Mouse (Mus musculus) neural tube, embryonic 11.5 days (tissue): Measurements from ENCODE around the gene Grb10. TPM values are rescaled to one million over a fixed set of nuclear protein-coding genes. Genes with fewer than 3 reads are reported as not detected.

ENCODE experiments used
- ATAC-seq: fragments of 200-750 bp; cut with Nextera tagmentation; 2 replicates; pipeline ENCODE4 v1.8.0; 2017; ENCODE audit warnings: moderate number of reproducible peaks, mild to moderate bottlenecking, moderate TSS enrichment, moderate library complexity; ENCODE audit not compliant: insufficient read depth, low FRiP score, low TSS enrichment
- DNase-seq: peaks from one replicate; pipeline ENCODE4 v3.0.0-alpha.2; 2015; ENCODE audit warnings: low spot score
- H3K27ac ChIP-seq: fragments of 300-500 bp; sonication (generic); 2 replicates; pipeline ENCODE4 v1.5.1; 2014; ENCODE audit warnings: low read depth, mild to moderate bottlenecking, low read length
- H3K27me3 ChIP-seq: fragments of 300-500 bp; sonication (generic); 2 replicates; pipeline ENCODE4 v1.6.1; 2014; ENCODE audit warnings: mild to moderate bottlenecking, low read length, mixed read lengths; ENCODE audit not compliant: control insufficient read depth, insufficient read depth
- H3K36me3 ChIP-seq: fragments of 300-500 bp; sonication (generic); 2 replicates; pipeline ENCODE4 v1.6.1; 2014; ENCODE audit warnings: mild to moderate bottlenecking, low read length, moderate library complexity, mixed read lengths; ENCODE audit not compliant: control insufficient read depth, insufficient read depth
- H3K4me1 ChIP-seq: fragments of 300-500 bp; sonication (generic); 2 replicates; pipeline ENCODE4 v1.6.1; 2014; ENCODE audit warnings: low read length, mixed read lengths; ENCODE audit not compliant: control insufficient read depth, insufficient read depth
- H3K4me2 ChIP-seq: fragments of 300-500 bp; sonication (generic); 2 replicates; pipeline ENCODE4 v1.6.1; 2014; ENCODE audit warnings: low read depth, mild to moderate bottlenecking, moderate library complexity
- H3K4me3 ChIP-seq: fragments of 300-500 bp; sonication (generic); 2 replicates; pipeline ENCODE4 v1.5.1; 2014; ENCODE audit warnings: low read depth, low read length
- H3K9ac ChIP-seq: fragments of 300-500 bp; sonication (generic); 2 replicates; pipeline ENCODE4 v1.6.1; 2014; ENCODE audit warnings: mild to moderate bottlenecking, low read length
- H3K9me3 ChIP-seq: fragments of 300-500 bp; sonication (generic); 2 replicates; pipeline ENCODE4 v1.6.1; 2016; ENCODE audit warnings: low read length; ENCODE audit not compliant: control insufficient read depth
- whole genome bisulfite sequencing: fragments of 180-500 bp; shearing (Covaris S2); extraction: QIAGEN DNeasy Blood & Tissue Kit; methylation state at CpG from one replicate; pipeline ENCODE4 v1.1.7; 2014; 5-methylcytosine and 5-hydroxymethylcytosine counted together
- polyA plus RNA-seq: library from polyadenylated mRNA; unstranded; fragments of >200 nt; fragmentation: Nextera tagmentation; extraction: Ambion mirVana; gene quantifications from 2 replicates; pipeline ENCODE4 v1.2.1, GENCODE M21; 2014

Gene Grb10
- polyA plus RNA-seq, 1 experiment from 2014 or later: 181 TPM

DNA sequence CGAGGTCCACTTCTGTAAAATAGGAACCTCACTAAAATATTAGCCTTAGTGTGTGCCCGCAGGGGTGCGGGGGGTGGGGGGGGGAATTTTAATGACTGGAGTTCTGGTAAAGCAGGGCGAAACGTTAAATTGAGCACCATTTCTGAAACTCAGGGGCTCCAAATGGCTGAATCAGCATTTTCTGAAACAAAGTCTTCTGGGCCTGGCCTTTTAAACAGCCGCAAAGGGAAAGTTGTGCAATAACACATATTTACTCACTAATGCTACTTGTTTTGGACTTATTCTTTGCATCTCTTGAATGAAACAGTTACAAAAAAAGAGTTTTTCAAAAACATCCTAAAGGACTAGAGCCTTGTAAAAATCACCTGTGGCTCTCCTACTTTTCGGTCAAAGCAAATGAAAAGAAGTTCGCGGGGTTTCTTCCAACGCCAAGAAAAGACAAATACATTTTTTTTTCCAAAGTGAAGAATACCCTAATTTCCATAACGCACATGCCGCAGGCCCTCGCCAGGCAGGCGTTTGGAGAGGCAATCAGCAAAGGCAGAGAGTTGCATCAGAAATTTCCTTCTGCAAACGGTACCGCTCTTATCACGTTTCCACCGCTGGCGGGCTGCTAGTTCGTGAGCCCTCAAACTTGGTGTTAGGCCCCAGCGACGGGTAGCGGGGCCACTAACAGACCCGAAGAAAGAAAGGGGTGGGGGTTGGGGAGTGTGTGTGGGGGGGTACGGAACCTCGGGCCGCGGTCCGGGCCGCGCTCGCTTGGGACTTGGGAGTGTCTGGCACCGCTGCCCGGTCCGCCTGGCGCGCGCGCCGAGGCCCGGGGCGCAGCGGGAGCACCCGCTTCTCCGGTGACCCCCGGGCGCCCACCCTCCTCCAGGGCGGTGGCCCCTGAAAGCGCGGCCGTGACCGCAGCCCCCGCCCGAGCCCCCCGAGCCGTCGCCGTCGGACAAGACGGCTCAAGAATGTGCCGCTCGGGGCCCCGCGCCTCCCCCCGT lies 2.3 kb downstream of the Grb10 start:
- H3K27me3 ChIP-seq: peaks cover 90% of the 10 kb centered on the region
- WGBS: 3% methylated on average over 57 of the region's 65 CpGs
- no peaks in the 10 kb centered on the region for H3K9me3 ChIP-seq
- no peaks in the 10 kb centered on the region for H3K36me3 ChIP-seq
- H3K9ac ChIP-seq: peak overlapping the region; percentile 93
- H3K4me3 ChIP-seq: peak overlapping the region; percentile 75
- peak; percentile 38 for DNase-seq
- peak overlapping the region; percentile 31 for H3K4me2 ChIP-seq
- peak overlapping the region; percentile 88 for H3K27ac ChIP-seq
- ATAC-seq: peak; percentile 8
- no peaks in the 10 kb centered on the region for H3K4me1 ChIP-seq

DNA sequence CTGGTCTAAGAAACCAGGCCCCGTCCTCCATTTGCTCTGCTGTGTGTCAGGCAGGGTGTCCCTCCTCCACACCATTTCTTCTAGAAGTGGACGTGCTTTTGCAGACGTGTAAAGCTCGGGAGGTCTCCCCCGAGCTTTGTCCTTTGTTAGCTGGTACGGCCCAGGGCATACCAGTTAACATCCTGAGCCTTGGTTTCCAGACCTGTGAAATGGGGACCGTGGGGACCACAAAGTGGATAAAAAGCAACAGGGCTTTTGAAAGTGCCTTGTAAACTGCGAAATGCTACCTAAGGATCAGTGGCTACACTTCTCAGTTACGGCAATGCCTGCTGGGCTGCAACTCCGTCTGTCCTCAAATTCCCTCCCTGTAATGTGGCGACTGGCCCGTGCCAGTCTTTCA lies 3.2 kb downstream of the Grb10 start:
- peak; percentile 44 for DNase-seq
- ATAC-seq: no peak
- Histone ChIP-seq H3K36me3 (no peaks in the 10 kb centered on the region), H3K27ac (no peak overlapping the region), H3K4me1 (no peaks in the 10 kb centered on the region), H3K4me2 (peak overlapping the region; percentile 31), H3K9ac (peak overlapping the region; percentile 93), H3K9me3 (no peaks in the 10 kb centered on the region), H3K4me3 (peak overlapping the region; percentile 75), H3K27me3 (peaks cover 90% of the 10 kb centered on the region)
- WGBS: 3% methylated on average over 12 of the region's 12 CpGs

DNA sequence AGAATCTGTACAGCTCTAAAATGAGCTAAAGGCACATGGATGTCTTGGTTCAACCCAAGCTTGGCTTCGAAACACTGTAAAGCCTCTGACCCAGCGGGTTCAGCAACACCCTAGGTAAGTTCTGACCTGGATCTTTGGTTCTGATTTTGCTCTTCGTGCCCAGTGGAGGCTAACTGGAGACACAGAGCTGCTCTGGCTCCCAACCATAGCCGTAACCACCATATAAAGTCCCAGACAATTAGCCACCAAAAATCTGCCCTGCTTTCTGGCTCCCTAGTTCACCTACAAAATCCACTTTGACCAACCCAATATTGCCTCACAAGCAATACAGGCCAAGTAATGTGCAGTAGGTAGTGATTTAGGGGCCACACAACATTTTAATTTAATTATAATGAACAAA lies 3.7 kb downstream of the Grb10 start:
- DNase-seq: peak; percentile 25
- no peaks in the 10 kb centered on the region for H3K9me3 ChIP-seq
- no peaks in the 10 kb centered on the region for H3K4me1 ChIP-seq
- H3K36me3 ChIP-seq: no peaks in the 10 kb centered on the region
- H3K9ac ChIP-seq: peak overlapping the region; percentile 93
- peak overlapping the region; percentile 75 for H3K4me3 ChIP-seq
- no peak for ATAC-seq
- peak overlapping the region; percentile 31 for H3K4me2 ChIP-seq
- peaks cover 90% of the 10 kb centered on the region for H3K27me3 ChIP-seq
- 44% methylated on average over 4 of the region's 4 CpGs for WGBS
- no peak overlapping the region for H3K27ac ChIP-seq

DNA sequence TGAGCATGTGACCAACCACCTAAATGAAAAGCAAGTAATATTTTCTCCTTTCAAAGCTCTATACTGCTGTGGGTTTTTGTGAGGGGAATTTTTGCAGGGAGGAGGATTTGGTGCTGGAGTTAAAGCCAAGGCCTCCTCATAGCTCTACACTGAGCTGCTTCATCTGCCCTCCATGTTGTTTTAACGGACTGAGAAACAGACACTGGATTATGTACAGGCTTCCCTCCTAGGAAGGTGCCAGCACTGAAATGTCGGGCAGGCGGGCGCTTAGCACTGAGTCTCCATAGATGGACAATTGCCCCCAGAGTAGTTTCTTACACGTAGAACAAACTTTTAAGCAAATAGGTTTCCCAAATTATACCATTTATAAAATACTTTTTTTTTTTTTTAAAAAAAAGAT lies 4.1 kb downstream of the Grb10 start:
- peak overlapping the region; percentile 31 for H3K4me2 ChIP-seq
- H3K9ac ChIP-seq: peak overlapping the region; percentile 93
- no peak overlapping the region for H3K27ac ChIP-seq
- DNase-seq: no peak
- no peak for ATAC-seq
- no peaks in the 10 kb centered on the region for H3K4me1 ChIP-seq
- peaks cover 90% of the 10 kb centered on the region for H3K27me3 ChIP-seq
- no peaks in the 10 kb centered on the region for H3K9me3 ChIP-seq
- 22% methylated on average over 5 of the region's 5 CpGs for WGBS
- peak overlapping the region; percentile 75 for H3K4me3 ChIP-seq
- H3K36me3 ChIP-seq: no peaks in the 10 kb centered on the region

DNA sequence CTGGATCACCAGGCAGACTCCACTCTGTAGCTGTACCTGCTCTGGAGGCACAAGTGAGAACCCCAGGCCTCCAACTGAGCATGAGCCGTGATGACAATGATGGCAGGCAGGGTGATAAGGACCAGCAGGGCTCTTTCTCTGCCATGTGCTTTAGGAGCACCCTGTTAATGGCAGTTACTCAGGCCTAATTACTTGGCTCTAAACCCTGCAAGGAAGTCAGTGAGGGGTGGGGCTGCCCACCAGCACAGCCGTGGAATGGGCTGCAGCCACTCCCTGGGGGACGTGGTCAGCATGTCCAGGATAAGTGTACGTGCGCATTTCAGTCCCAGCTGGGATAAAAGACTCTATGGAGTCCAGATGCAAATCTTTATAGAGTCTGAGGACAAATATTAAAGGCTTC lies 5.7 kb downstream of the Grb10 start:
- Histone ChIP-seq H3K4me3 (no peak overlapping the region), H3K27me3 (peaks cover 92% of the 10 kb centered on the region), H3K4me2 (peak overlapping the region; percentile 33), H3K9me3 (0 out of 2 replicates have a peak, but pooled peaks cover 4% of the 10 kb centered on the region), H3K36me3 (peaks cover 3% of the 10 kb centered on the region), H3K27ac (no peak overlapping the region), H3K4me1 (no peaks in the 10 kb centered on the region), H3K9ac (no peak overlapping the region)
- WGBS: 32% methylated on average over 5 of the region's 5 CpGs
- DNase-seq: no peak
- ATAC-seq: no peak

DNA sequence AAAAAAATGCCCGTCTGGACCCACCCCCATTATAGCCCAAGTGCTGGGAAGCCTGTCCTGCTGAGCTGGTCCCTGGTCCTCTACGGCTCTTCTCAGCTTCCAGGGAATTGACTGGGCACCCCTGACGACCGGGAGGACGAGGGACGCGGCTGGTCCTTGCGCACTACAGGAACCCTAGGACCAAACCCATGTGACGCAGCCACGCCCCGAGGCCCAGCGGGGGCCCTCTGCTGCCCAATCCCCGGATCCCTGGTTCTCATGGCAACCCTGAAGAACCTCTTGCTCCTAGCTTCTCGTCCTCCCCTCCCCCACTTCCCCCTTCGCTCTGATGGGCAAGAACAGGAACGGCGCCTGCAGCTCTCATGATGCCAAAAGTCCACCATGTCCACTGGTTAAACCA lies 11.8 kb downstream of the Grb10 start:
- DNase-seq (peak; percentile 21), ATAC-seq (peak; percentile 18; the same call in 1 of the 2 replicates)
- peaks cover 17% of the 10 kb centered on the region for H3K36me3 ChIP-seq
- H3K4me1 ChIP-seq: no peaks in the 10 kb centered on the region
- peak overlapping the region; percentile 23 for H3K4me3 ChIP-seq
- H3K9me3 ChIP-seq: peaks cover 24% of the 10 kb centered on the region
- no peak overlapping the region for H3K9ac ChIP-seq
- no peak overlapping the region for H3K27ac ChIP-seq
- peaks cover 83% of the 10 kb centered on the region for H3K27me3 ChIP-seq
- peak overlapping the region; percentile 45 for H3K4me2 ChIP-seq
- WGBS: 57% methylated on average over 16 of the region's 17 CpGs

DNA sequence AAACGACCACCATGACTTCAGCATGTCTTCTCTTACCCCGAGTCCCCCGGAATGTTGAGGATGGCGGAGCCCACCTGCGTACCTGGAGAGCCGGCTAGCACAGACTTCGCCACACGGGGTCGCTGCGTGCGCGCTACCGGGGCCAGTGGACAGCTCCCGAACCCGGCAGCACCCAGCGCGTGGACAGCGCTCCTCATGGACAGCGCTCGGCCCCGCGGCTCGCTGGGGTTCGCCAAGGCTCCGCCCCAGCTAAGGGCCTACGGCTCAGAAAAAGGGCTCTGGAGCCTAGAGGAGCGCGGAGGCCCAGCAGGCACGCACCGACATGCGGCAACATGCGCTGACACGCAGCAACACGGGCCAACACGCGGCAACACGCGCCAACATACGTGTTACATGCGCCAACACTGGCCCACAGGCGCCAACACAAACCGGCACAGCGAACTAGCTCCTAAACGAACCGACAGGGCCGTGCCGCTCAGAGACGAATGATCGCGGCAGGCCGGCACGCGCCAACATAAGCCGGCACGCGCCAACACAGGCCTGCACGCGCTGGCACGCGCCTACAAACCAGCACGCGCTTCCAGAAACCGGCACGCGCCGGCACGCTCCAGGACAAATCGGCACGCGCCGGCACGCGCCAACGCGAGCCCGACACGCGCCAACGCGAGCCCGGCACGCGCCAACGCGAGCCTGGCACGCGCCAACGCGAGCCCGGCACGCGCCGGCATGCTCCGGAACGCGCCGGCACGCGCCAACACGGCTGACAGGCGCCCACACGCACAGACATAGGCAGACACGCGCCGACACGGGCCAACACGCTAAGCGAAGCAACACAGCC lies 12.5 kb downstream of the Grb10 start:
- Histone ChIP-seq H3K4me1 (no peaks in the 10 kb centered on the region), H3K36me3 (peaks cover 19% of the 10 kb centered on the region), H3K4me2 (peak overlapping the region; percentile 45), H3K27me3 (peaks cover 81% of the 10 kb centered on the region), H3K9me3 (peaks cover 24% of the 10 kb centered on the region), H3K9ac (no peak overlapping the region), H3K27ac (no peak overlapping the region), H3K4me3 (peak overlapping the region; percentile 23)
- ATAC-seq (peak; percentile 89), DNase-seq (peak; percentile 80)
- 44% methylated on average over 108 of the region's 108 CpGs for WGBS

DNA sequence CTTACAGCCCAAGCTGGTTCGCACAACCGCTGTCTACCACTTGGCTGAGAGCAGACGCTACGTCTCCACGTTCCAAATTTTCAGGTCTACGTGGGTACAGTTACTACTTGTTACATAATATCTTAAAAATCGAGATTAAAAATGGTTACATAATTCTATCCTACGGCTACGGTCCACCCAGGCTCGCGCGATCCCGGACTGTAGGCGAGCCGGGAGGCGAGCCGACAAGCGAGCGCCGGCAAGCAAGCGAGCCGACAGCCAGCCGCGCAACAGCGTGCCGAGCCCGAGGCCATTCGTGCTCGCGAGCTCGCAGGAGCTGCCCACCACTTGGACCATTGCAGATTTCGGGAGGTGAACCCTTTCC lies 13.1 kb downstream of the Grb10 start:
- no peak for DNase-seq
- H3K4me3 ChIP-seq: no peak overlapping the region
- 67% methylated on average over 32 of the region's 32 CpGs for WGBS

More for the DNA sequence above, 13.1 kb downstream of the Grb10 start:
- no peaks in the 10 kb centered on the region for H3K4me1 ChIP-seq
- H3K9me3 ChIP-seq: peaks cover 24% of the 10 kb centered on the region
- peak overlapping the region; percentile 45 for H3K4me2 ChIP-seq
- H3K36me3 ChIP-seq: peaks cover 19% of the 10 kb centered on the region
- ATAC-seq: peak; percentile 68
- peaks cover 79% of the 10 kb centered on the region for H3K27me3 ChIP-seq
- no peak overlapping the region for H3K27ac ChIP-seq
- H3K9ac ChIP-seq: no peak overlapping the region
